Mouse (Mus musculus) ES-E14 (cell line): ENCODE measurements around the gene Zbtb34. TPM values are rescaled to one million over a fixed set of nuclear protein-coding genes. Genes with fewer than 3 reads are reported as not detected.

Experiments
- DNase-seq: peaks from one replicate; pipeline ENCODE4 v3.0.0-alpha.2; 2013; ENCODE audit warnings: low read depth, low spot score
- H3K27ac ChIP-seq: 2 replicates; pipeline ENCODE4 v1.5.1; 2012; ENCODE audit warnings: low read depth, mild to moderate bottlenecking, low read length, moderate library complexity, mixed read lengths; ENCODE audit not compliant: poor library complexity, insufficient read depth, severe bottlenecking
- H3K36me3 ChIP-seq: 2 replicates; pipeline ENCODE4 v1.6.1; 2012; ENCODE audit warnings: mild to moderate bottlenecking, low read length, moderate library complexity, mixed read lengths; ENCODE audit not compliant: control insufficient read depth, poor library complexity, insufficient read depth, severe bottlenecking
- H3K4me1 ChIP-seq, 2 experiments: fragments of 150-350 bp in 1 of 2; sonication (generic) in 1 of 2; 2 replicates each; pipeline ENCODE4 v1.6.1; 2012; ENCODE audit warnings: low read length in 2 of 2, mild to moderate bottlenecking in 1 of 2, mixed read lengths in 1 of 2; ENCODE audit not compliant: control insufficient read depth in 2 of 2, insufficient read depth in 2 of 2, poor library complexity in 1 of 2
- H3K4me3 ChIP-seq, 2 experiments: fragments of 150-350 bp in 1 of 2; sonication (generic) in 1 of 2; 2 replicates each; pipeline ENCODE4 v1.5.1; 2012; ENCODE audit warnings: low read length in 2 of 2, low read depth in 1 of 2, mild to moderate bottlenecking in 1 of 2, mixed read lengths in 1 of 2; ENCODE audit not compliant: insufficient read depth in 1 of 2, poor library complexity in 1 of 2, severe bottlenecking in 1 of 2
- H3K9ac ChIP-seq: 2 replicates; pipeline ENCODE4 v1.6.1; 2012; ENCODE audit warnings: low read depth, mild to moderate bottlenecking, low read length, mixed read lengths; ENCODE audit not compliant: poor library complexity, insufficient read depth, severe bottlenecking
- H3K9me3 ChIP-seq: fragments of 150-350 bp; sonication (generic); 2 replicates; pipeline ENCODE4 v1.6.1; 2012; ENCODE audit warnings: low read depth, mild to moderate bottlenecking, low read length; ENCODE audit not compliant: control insufficient read depth, insufficient read depth
- CHD2 ChIP-seq: IDR thresholded peaks from 2 replicates; pipeline ENCODE4 v1.6.1; 2014; ENCODE audit warnings: mild to moderate bottlenecking, low read depth, low read length, inconsistent platforms
- HCFC1 ChIP-seq: IDR thresholded peaks from 2 replicates; pipeline ENCODE4 v1.6.1; 2012; ENCODE audit warnings: low read length, inconsistent platforms, borderline replicate concordance; ENCODE audit not compliant: insufficient read depth
- MAFK ChIP-seq: IDR thresholded peaks from 2 replicates; pipeline ENCODE4 v1.6.1; 2014; ENCODE audit warnings: mild to moderate bottlenecking, low read depth, low read length, inconsistent platforms; ENCODE audit not compliant: insufficient read depth
- ZC3H11A ChIP-seq: IDR thresholded peaks from 2 replicates; pipeline ENCODE4 v1.6.1; 2012; ENCODE audit warnings: low read depth, mild to moderate bottlenecking, inconsistent platforms, low read length, borderline replicate concordance
- ZNF384 ChIP-seq: IDR thresholded peaks from 2 replicates; pipeline ENCODE4 v1.6.1; 2012; ENCODE audit warnings: low read depth, low read length, inconsistent platforms
- in situ Hi-C, 2 experiments: fragments of 600-800 bp; cut with MboI; formaldehyde crosslinking; loops; one replicate each; pipeline ENCODE4 v1.15.1; 2025; ENCODE audit warnings: low sequenced_read_pairs in 2 of 2, inconsistent platforms in 1 of 2; ENCODE audit not compliant: unreplicated experiment in 2 of 2
- total RNA-seq: library from RNA; depleted of rRNA; stranded (reverse); fragments of 300-350 nt; gene quantifications from 2 replicates; pipeline ENCODE4 v1.2.3, GENCODE M21; 2012; rRNA removed

Zbtb34 gene
- total RNA-seq, result 13.4 and 16.5 TPM in 2 replicates

- H3K9me3 ChIP-seq, result no peaks in the 10 kb centered on the region
- in situ Hi-C loops, result no loop called here
- H3K4me1 ChIP-seq, result peaks cover 13 to 26% of the 10 kb centered on the region in 2 experiments
- H3K4me3 ChIP-seq, result peak within 1 kb of the TSS; percentile 86 to 100
- TF ChIP-seq HCFC1, result 0 out of 2 replicates have a peak, but pooled peaks have one; percentile 17
- TF ChIP-seq ZC3H11A, result no peak
- H3K36me3 ChIP-seq, result peaks cover 5% of the 10 kb centered on the region; the same call in 1 of the 2 replicates
- peak within 1 kb of the TSS; percentile 83; the same call in 1 of the 2 replicates for H3K27ac ChIP-seq
- no peak for DNase-seq
- H3K9ac ChIP-seq, result peak within 1 kb of the TSS; percentile 83
Observed at GRCm38 (mm10) chr2:33430771-33431699, at the start of gene Zbtb34. Zbtb34 (minus strand) TSS chr2:33431324.

GRCm38 (mm10) chr2:33477961-33478755 is 47.0 kb upstream of the Zbtb34 start:
- Histone ChIP-seq H3K36me3 (no peaks in the 10 kb centered on the region), H3K9ac (no peak overlapping the region), H3K4me3 (no peak overlapping the region), H3K27ac (peak overlapping the region; percentile 40), H3K9me3 (no peaks in the 10 kb centered on the region), H3K4me1 (peaks cover 10 to 17% of the 10 kb centered on the region in 2 experiments; a peak in 3 of 4 replicates)
- in situ Hi-C loops, result no loop called here
- DNase-seq, result no peak
- no peak for TF ChIP-seq HCFC1
- no peak for TF ChIP-seq MAFK
- no peak for TF ChIP-seq CHD2
- TF ChIP-seq ZC3H11A, result no peak
- TF ChIP-seq ZNF384, result no peak

DNA sequence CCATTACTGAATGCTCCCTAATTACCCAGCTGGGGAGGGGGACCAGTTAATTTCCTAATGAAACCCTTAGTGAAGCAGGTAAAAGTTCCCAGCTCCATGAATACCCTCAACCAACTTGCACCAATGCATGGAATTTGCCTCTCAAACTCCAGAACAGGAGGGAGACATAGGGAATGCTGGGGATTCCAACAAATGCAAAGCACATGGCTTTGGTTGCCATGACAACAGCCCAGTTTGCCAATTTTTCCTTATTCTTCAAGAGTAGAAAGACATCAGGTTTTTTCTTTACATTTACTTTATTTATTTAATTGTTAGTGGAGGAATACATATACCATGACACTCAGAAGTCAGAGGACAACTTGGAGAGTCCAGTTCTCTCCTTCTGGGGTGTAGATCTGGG is 44.8 kb upstream of the Zbtb34 start:
- no peak overlapping the region for H3K27ac ChIP-seq
- H3K36me3 ChIP-seq, result no peaks in the 10 kb centered on the region
- no peak for TF ChIP-seq CHD2
- TF ChIP-seq MAFK, result no peak
- TF ChIP-seq HCFC1, result no peak
- no peak for TF ChIP-seq ZC3H11A
- TF ChIP-seq ZNF384, result no peak
- no peaks in the 10 kb centered on the region for H3K9me3 ChIP-seq
- in situ Hi-C loops, result no loop called here
- no peak for DNase-seq
- no peak overlapping the region for H3K9ac ChIP-seq
- H3K4me3 ChIP-seq, result no peak overlapping the region
- peaks cover 10 to 13% of the 10 kb centered on the region in 2 experiments; a peak in 3 of 4 replicates for H3K4me1 ChIP-seq

- Histone ChIP-seq H3K27ac (peak within 1 kb of the TSS; percentile 65), H3K4me3 (peak within 1 kb of the TSS; percentile 93 to 95), H3K36me3 (peaks cover 3% of the 10 kb centered on the region), H3K4me1 (peaks cover 4 to 10% of the 10 kb centered on the region in 2 experiments; a peak in 3 of 4 replicates), H3K9ac (peak within 1 kb of the TSS; percentile 93), H3K9me3 (no peaks in the 10 kb centered on the region)
- peak; percentile 93 for DNase-seq
- in situ Hi-C loops, result no loop called here
- no peak for TF ChIP-seq MAFK
- no peak; the same call in 1 of the 2 replicates for TF ChIP-seq HCFC1
- peak; percentile 81 for TF ChIP-seq ZNF384
Observed at GRCm38 (mm10) chr2:33468466-33469097, 37.5 kb upstream of the Zbtb34 start, which contains the start of gene Zbtb43. Zbtb43 (minus strand) TSS chr2:33468559.
